8 mouse cellular contexts compared by ENCODE assay signal in genomic region chr17:21272103-21272502, GRCm38 (mm10). TPM values are rescaled to one million over a fixed set of nuclear protein-coding genes. Genes with fewer than 3 reads are reported as not detected.
DNase-seq lines count a peak whose midpoint lies in the region; ATAC-seq lines count a peak whose summit lies in the region.

No protein-coding gene starts in this region.

- ATAC-seq in granulocyte monocyte progenitor cell, adult 5-6 weeks (replicated peaks; ENCODE audit: poor library complexity, severe bottlenecking), result peak; percentile 83

- H3K27me3 ChIP-seq in splenic B cell, adult 2 months (ENCODE audit: control insufficient read depth, insufficient read depth, low read length, poor library complexity, severe bottlenecking), result no peaks in the 10 kb centered on the region

- no peaks in the 10 kb centered on the region for H3K36me3 ChIP-seq in splenic B cell, adult 2 months (ENCODE audit: control insufficient read depth, insufficient read depth, low read length, poor library complexity, severe bottlenecking)

- intact Hi-C loops in heart, postnatal 25 days (cut with DNase I), result loop anchor here (1.0 to 2.0 kb wide), 2 partner anchors 150 to 243 kb away; no protein-coding TSS in a partner anchor

- peak; percentile 35 to 62 for DNase-seq in heart, adult 18-20 months
- DNase-seq in heart, postnatal 25 days (ENCODE audit: low spot score), result no peak
- DNase-seq in CD8-positive naive resting alpha-beta T cell, adult 2 months (ENCODE audit: low read depth in 2 of 2, low spot score in 2 of 2), result peak; percentile 57 to 68
- DNase-seq in cerebellum, adult 11-12 months, result peak; percentile 12
- DNase-seq in layer of hippocampus, adult 8-10 months (ENCODE audit: low spot score in 2 of 2), result peak; percentile 5 to 42
- peak; percentile 14 to 30 for DNase-seq in lung, postnatal 4 days
- DNase-seq in splenic B cell, adult 2 months (ENCODE audit: low read depth, low spot score), result peak; percentile 82

RNA-seq across cellular contexts. Expression of gene Vmn1r236, which starts 10.6 kb away (rescaled TPM):
- total RNA-seq in heart, adult 18-20 months (2021), result not detected
- total RNA-seq in heart, postnatal 25 days (2021), result not detected
- total RNA-seq in granulocyte monocyte progenitor cell, adult 5-6 weeks (2014; fragmentation: Nextera tagmentation), result not detected in 2 replicates
- total RNA-seq in granulocyte monocyte progenitor cell, adult 5-6 weeks (2017), result not detected in 2 replicates
- total RNA-seq in layer of hippocampus, adult 8-10 months (2022), result not detected

RNA-seq across cellular contexts. Expression of gene Vmn1r235, which starts 15.9 kb away (rescaled TPM):
- not detected for total RNA-seq in heart, adult 18-20 months (2021)
- not detected for total RNA-seq in heart, postnatal 25 days (2021)
- total RNA-seq in granulocyte monocyte progenitor cell, adult 5-6 weeks (2014; fragmentation: Nextera tagmentation), result not detected in 2 replicates
- not detected in 2 replicates for total RNA-seq in granulocyte monocyte progenitor cell, adult 5-6 weeks (2017)
- total RNA-seq in layer of hippocampus, adult 8-10 months (2022), result not detected

RNA-seq across cellular contexts. Expression of gene Vmn1r237, which starts 39.6 kb away (rescaled TPM):
- total RNA-seq in heart, adult 18-20 months (2021), result not detected
- not detected for total RNA-seq in heart, postnatal 25 days (2021)
- not detected in 2 replicates for total RNA-seq in granulocyte monocyte progenitor cell, adult 5-6 weeks (2014; fragmentation: Nextera tagmentation)
- not detected in 2 replicates for total RNA-seq in granulocyte monocyte progenitor cell, adult 5-6 weeks (2017)
- not detected for total RNA-seq in layer of hippocampus, adult 8-10 months (2022)

RNA-seq across cellular contexts. Expression of gene Vmn1r234, which starts 46.2 kb away (rescaled TPM):
- not detected for total RNA-seq in heart, adult 18-20 months (2021)
- total RNA-seq in heart, postnatal 25 days (2021), result not detected
- total RNA-seq in granulocyte monocyte progenitor cell, adult 5-6 weeks (2014; fragmentation: Nextera tagmentation), result not detected in 2 replicates
- not detected in 2 replicates for total RNA-seq in granulocyte monocyte progenitor cell, adult 5-6 weeks (2017)
- total RNA-seq in layer of hippocampus, adult 8-10 months (2022), result not detected
